Comparison of ENCODE assay signal across 8 mouse cellular contexts in genomic region chr2:64097937-64098617, GRCm38 (mm10). TPM values are rescaled to one million over a fixed set of nuclear protein-coding genes. Genes with fewer than 3 reads are reported as not detected.
DNase-seq lines count a peak whose midpoint lies in the region; ATAC-seq and TF ChIP-seq lines count a peak whose summit lies in the region.

Gene Fign, minus strand, starts transcription at chr2:64098038.

- under 1% methylated on average over 61 of the region's 85 CpGs for WGBS in lung, embryonic 14.5 days

- peaks cover 33% of the 10 kb centered on the region for H3K27me3 ChIP-seq in Patski
- H3K27me3 ChIP-seq in lung, embryonic 14.5 days (ENCODE audit: insufficient read depth, low read length) = no peaks in the 10 kb centered on the region

- POLR2A ChIA-PET in Patski (lab: Charles Lee) = no interaction called here

- ATAC-seq in Patski = peak; percentile 57
- ATAC-seq in hematopoietic stem cell, adult 5-6 weeks (replicated peaks in 1 of 2; ENCODE audit: insufficient read depth in 1 of 2, low FRiP score in 2 of 2, low TSS enrichment in 1 of 2, low read depth in 1 of 2, poor library complexity in 2 of 2, severe bottlenecking in 2 of 2) = peak; percentile 17 to 52; a peak in 3 of 4 replicates
- peak; percentile 90 for ATAC-seq in lung, embryonic 14.5 days (ENCODE audit: insufficient read depth)
- no peak for ATAC-seq in monocyte, adult 5-6 weeks (replicated peaks; ENCODE audit: insufficient number of reproducible peaks, low FRiP score, low TSS enrichment, poor library complexity, severe bottlenecking)

- peak within 1 kb of the TSS; percentile 98 for H3K27ac ChIP-seq in lung, embryonic 14.5 days (ENCODE audit: low read depth)

- H3K36me3 ChIP-seq in lung, embryonic 14.5 days (ENCODE audit: insufficient read depth) = no peaks in the 10 kb centered on the region

- TF ChIP-seq CTCF in Patski (IDR thresholded peaks at IDR 0.05) = no peak
- TF ChIP-seq CTCF in lung, embryonic 14.5 days (IDR thresholded peaks at IDR 0.05; ENCODE audit: low read depth) = no peak

- H3K9ac ChIP-seq in lung, embryonic 14.5 days = peak within 1 kb of the TSS; percentile 91

- in situ Hi-C loops in Patski (cut with MboI; ENCODE audit: low pct_unique_long_range_greater_than_20kb) = no loop called here

- no peaks in the 10 kb centered on the region for H3K9me3 ChIP-seq in lung, embryonic 14.5 days (ENCODE audit: low read depth, low read length)

- H3K4me3 ChIP-seq in lung, embryonic 14.5 days (ENCODE audit: low read depth, low read length) = peak within 1 kb of the TSS; percentile 71

- CTCF ChIA-PET in Patski (lab: Charles Lee) = no interaction called here

- no peak for DNase-seq in Patski (ENCODE audit: low read depth, low spot score)
- DNase-seq in cerebellum, postnatal 10 days = peak; percentile 75 to 81
- DNase-seq in frontal cortex, postnatal 10 days (ENCODE audit: low spot score in 2 of 2) = peak; percentile 55 to 64
- DNase-seq in layer of hippocampus, postnatal 10 days (ENCODE audit: low spot score in 2 of 2) = peak; percentile 50 to 60
- peak; percentile 94 for DNase-seq in lung, embryonic 14.5 days
- DNase-seq in retina, embryonic 14.5 days (ENCODE audit: low spot score) = peak; percentile 87

- H3K4me1 ChIP-seq in lung, embryonic 14.5 days (ENCODE audit: insufficient read depth) = no peaks in the 10 kb centered on the region; the same call in 1 of the 2 replicates

- peak within 1 kb of the TSS; percentile 69 for H3K4me2 ChIP-seq in lung, embryonic 14.5 days

RNA-seq across cellular contexts. Expression of gene Fign, which starts in this region (rescaled TPM):
- not detected for polyA plus RNA-seq in Patski (2021)
- total RNA-seq in hematopoietic stem cell, adult 5-6 weeks (2017) = not detected in 2 replicates
- total RNA-seq in layer of hippocampus, postnatal 10 days (2021) = 1 to 10 TPM; 1.1 to 1.3 TPM
- 4.6 and 5.1 TPM in 2 replicates for polyA plus RNA-seq in lung, embryonic 14.5 days (2014; fragmentation: Nextera tagmentation; extraction: Ambion mirVana)
- not detected in 3 replicates for total RNA-seq in monocyte, adult 5-6 weeks (2017)

Comparison
In these comparisons a context has a peak if more than half of its experiments do, and no peak if none do; other contexts are left out.
1. Peak in ATAC-seq in Patski; RNA of the gene not detected or under 1 TPM.
2. Peak in ATAC-seq in hematopoietic stem cell, adult 5-6 weeks; RNA of the gene not detected or under 1 TPM.